Mouse (Mus musculus): ENCODE measurements around the gene Chtf18. TPM values are rescaled to one million over a fixed set of nuclear protein-coding genes. Genes with fewer than 3 reads are reported as not detected.
A peak's percentile ranks its signal among the peaks of the same experiment; 100 is the strongest.

Chtf18 gene
- polyA plus RNA-seq, 1 experiment, result 39.4 TPM

DNA sequence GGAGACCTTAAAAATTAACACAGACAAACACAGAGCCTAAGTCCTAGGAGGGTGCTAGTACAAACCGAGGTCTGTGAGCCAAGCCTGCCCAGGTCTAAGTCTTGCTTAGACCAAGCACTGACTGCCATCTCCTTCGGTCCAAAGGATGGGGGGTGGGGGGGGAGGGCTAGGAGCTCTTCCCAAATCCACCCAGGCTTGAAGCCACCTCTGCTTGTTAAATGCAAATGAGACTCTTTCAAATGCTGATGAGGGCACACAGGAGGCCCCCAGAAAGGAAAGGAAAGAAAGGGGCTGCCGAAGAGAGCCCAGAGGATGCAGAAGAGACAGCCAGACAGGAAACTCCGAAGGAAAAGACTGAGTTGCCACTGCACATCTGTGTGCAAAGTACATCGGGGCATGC, 47.4 kb downstream of the Chtf18 start:
- no peaks in the 10 kb centered on the region for H3K27me3 ChIP-seq (ENCODE audit: control insufficient read depth, insufficient read depth, low read length, poor library complexity, severe bottlenecking)
- H3K27ac ChIP-seq (ENCODE audit: insufficient read depth, low read length), result no peak overlapping the region
- H3K36me3 ChIP-seq (ENCODE audit: control insufficient read depth, insufficient read depth, low read length, poor library complexity, severe bottlenecking), result no peaks in the 10 kb centered on the region
- no peak for TF ChIP-seq POLR2A (IDR thresholded peaks at IDR 0.05; ENCODE audit: insufficient read depth, low read length)
- peak; percentile 69; the same call in 1 of the 2 replicates for TF ChIP-seq EP300 (IDR thresholded peaks at IDR 0.05; ENCODE audit: insufficient read depth, low read depth, low read length)
- H3K4me3 ChIP-seq (ENCODE audit: low read depth, low read length), result no peak overlapping the region
- H3K9ac ChIP-seq (ENCODE audit: low read depth, poor library complexity, severe bottlenecking), result no peak overlapping the region
- H3K9me3 ChIP-seq (replicated peaks; ENCODE audit: control insufficient read depth, insufficient read depth, low read length, poor library complexity, severe bottlenecking), result no peaks in the 10 kb centered on the region
- H3K4me1 ChIP-seq (ENCODE audit: control insufficient read depth, insufficient read depth, low read length), result no peaks in the 10 kb centered on the region

DNA sequence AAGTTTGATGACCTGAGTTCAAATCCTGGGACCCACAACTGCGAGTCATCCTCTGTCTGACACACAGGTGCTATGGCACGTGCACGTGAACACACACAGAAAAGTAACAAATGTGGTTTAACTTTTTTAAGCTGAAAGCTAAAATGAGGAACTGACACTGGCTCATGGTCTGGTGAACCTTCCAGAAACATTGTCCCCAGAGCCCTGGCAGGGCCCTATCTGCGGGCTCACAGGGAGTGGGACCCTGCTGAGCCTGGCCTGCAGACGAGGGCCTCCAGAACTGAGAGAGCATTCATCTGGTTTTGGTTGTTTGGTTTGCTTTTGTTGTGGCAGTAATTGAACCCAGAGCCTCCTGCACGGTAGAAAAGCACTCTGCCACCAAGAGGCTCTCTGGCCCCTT, 49.2 kb downstream of the Chtf18 start:
- Histone ChIP-seq H3K27ac (ENCODE audit: insufficient read depth, low read length) (no peak overlapping the region), H3K4me1 (ENCODE audit: control insufficient read depth, insufficient read depth, low read length) (no peaks in the 10 kb centered on the region), H3K36me3 (ENCODE audit: control insufficient read depth, insufficient read depth, low read length, poor library complexity, severe bottlenecking) (no peaks in the 10 kb centered on the region), H3K9me3 (replicated peaks; ENCODE audit: control insufficient read depth, insufficient read depth, low read length, poor library complexity, severe bottlenecking) (no peaks in the 10 kb centered on the region), H3K9ac (ENCODE audit: low read depth, poor library complexity, severe bottlenecking) (no peak overlapping the region), H3K27me3 (ENCODE audit: control insufficient read depth, insufficient read depth, low read length, poor library complexity, severe bottlenecking) (no peaks in the 10 kb centered on the region), H3K4me3 (ENCODE audit: low read depth, low read length) (no peak overlapping the region)
- TF ChIP-seq EP300 (IDR thresholded peaks at IDR 0.05; ENCODE audit: insufficient read depth, low read depth, low read length) (no peak), CTCF (IDR thresholded peaks at IDR 0.05; ENCODE audit: low read depth, low read length) (no peak), POLR2A (IDR thresholded peaks at IDR 0.05; ENCODE audit: insufficient read depth, low read length) (no peak)

DNA sequence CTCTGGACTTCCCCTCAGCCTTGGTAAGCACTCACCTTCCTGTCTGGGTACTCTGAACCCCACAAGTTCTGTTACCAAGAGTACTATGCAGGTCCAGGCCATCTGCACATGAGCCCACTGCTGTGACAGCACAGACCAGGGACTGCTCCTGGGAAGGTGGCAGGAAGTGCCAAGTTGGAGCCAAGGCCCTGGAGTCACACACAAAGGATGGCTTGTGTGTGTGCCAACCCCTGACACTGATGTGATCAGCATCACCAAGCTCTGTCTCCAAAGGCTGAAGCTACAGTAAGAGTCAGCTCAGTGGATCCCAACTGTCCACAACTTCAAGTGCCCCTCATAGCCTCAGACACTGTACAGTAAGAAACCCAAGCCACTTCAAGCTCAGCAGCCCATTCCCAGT, 54.2 kb downstream of the Chtf18 start:
- Histone ChIP-seq H3K9me3 (replicated peaks; ENCODE audit: control insufficient read depth, insufficient read depth, low read length, poor library complexity, severe bottlenecking) (no peaks in the 10 kb centered on the region), H3K36me3 (ENCODE audit: control insufficient read depth, insufficient read depth, low read length, poor library complexity, severe bottlenecking) (no peaks in the 10 kb centered on the region), H3K4me3 (ENCODE audit: low read depth, low read length) (no peak overlapping the region), H3K27ac (ENCODE audit: insufficient read depth, low read length) (no peak overlapping the region), H3K9ac (ENCODE audit: low read depth, poor library complexity, severe bottlenecking) (no peak overlapping the region), H3K27me3 (ENCODE audit: control insufficient read depth, insufficient read depth, low read length, poor library complexity, severe bottlenecking) (no peaks in the 10 kb centered on the region), H3K4me1 (ENCODE audit: control insufficient read depth, insufficient read depth, low read length) (no peaks in the 10 kb centered on the region)
- TF ChIP-seq EP300 (IDR thresholded peaks at IDR 0.05; ENCODE audit: insufficient read depth, low read depth, low read length) (no peak), POLR2A (IDR thresholded peaks at IDR 0.05; ENCODE audit: insufficient read depth, low read length) (no peak), CTCF (IDR thresholded peaks at IDR 0.05; ENCODE audit: low read depth, low read length) (no peak)

Other genes starting within 250 kb of the Chtf18 start
- gene Sstr5, start 230.1 kb downstream of the Chtf18 start, polyA plus RNA-seq (2011; ENCODE audit: insufficient read depth, insufficient read length, low read depth, missing spikeins), result not detected in 2 replicates
- gene Sox8, start 156.7 kb downstream of the Chtf18 start, polyA plus RNA-seq (2011; ENCODE audit: insufficient read depth, insufficient read length, low read depth, missing spikeins), result 0.32 and 0.48 TPM in 2 replicates
- 15.2 and 16.1 TPM in 2 replicates for gene Lmf1, start 148.3 kb downstream of the Chtf18 start, polyA plus RNA-seq (2011; ENCODE audit: insufficient read depth, insufficient read length, low read depth, missing spikeins)
- 12.4 and 17.3 TPM in 2 replicates for gene Gng13, start 10.2 kb downstream of the Chtf18 start, polyA plus RNA-seq (2011; ENCODE audit: insufficient read depth, insufficient read length, low read depth, missing spikeins)
- gene Rpusd1, start 251 bp upstream of the Chtf18 start, polyA plus RNA-seq (2011; ENCODE audit: insufficient read depth, insufficient read length, low read depth, missing spikeins), result 17.0 and 18.4 TPM in 2 replicates
- 0.30 TPM in 1 of 2 replicates, not detected in the other for gene Mslnl, start 8.6 kb upstream of the Chtf18 start, polyA plus RNA-seq (2011; ENCODE audit: insufficient read depth, insufficient read length, low read depth, missing spikeins)
- gene Msln, start 27.0 kb upstream of the Chtf18 start, polyA plus RNA-seq (2011; ENCODE audit: insufficient read depth, insufficient read length, low read depth, missing spikeins), result 9.6 and 15.1 TPM in 2 replicates
- 18.8 and 21.3 TPM in 2 replicates for gene Narfl, start 46.4 kb upstream of the Chtf18 start, polyA plus RNA-seq (2011; ENCODE audit: insufficient read depth, insufficient read length, low read depth, missing spikeins)
- 25.7 and 32.1 TPM in 2 replicates for gene Haghl, start 58.3 kb upstream of the Chtf18 start, polyA plus RNA-seq (2011; ENCODE audit: insufficient read depth, insufficient read length, low read depth, missing spikeins)
- gene Ccdc78, start 59.2 kb upstream of the Chtf18 start, polyA plus RNA-seq (2011; ENCODE audit: insufficient read depth, insufficient read length, low read depth, missing spikeins), result not detected in 2 replicates
- 26.0 and 30.6 TPM in 2 replicates for gene Fam173a, start 65.5 kb upstream of the Chtf18 start, polyA plus RNA-seq (2011; ENCODE audit: insufficient read depth, insufficient read length, low read depth, missing spikeins)
- gene AC134908.4, start 68.2 kb upstream of the Chtf18 start, polyA plus RNA-seq (2011; ENCODE audit: insufficient read depth, insufficient read length, low read depth, missing spikeins), result 1.6 and 2.6 TPM in 2 replicates
- gene Metrn, start 69.7 kb upstream of the Chtf18 start, polyA plus RNA-seq (2011; ENCODE audit: insufficient read depth, insufficient read length, low read depth, missing spikeins), result 29.6 and 35.1 TPM in 2 replicates
- gene Fbxl16, start 81.7 kb upstream of the Chtf18 start, polyA plus RNA-seq (2011; ENCODE audit: insufficient read depth, insufficient read length, low read depth, missing spikeins), result 4.7 and 7.0 TPM in 2 replicates
- 19.8 and 20.7 TPM in 2 replicates for gene Wdr24, start 96.2 kb upstream of the Chtf18 start, polyA plus RNA-seq (2011; ENCODE audit: insufficient read depth, insufficient read length, low read depth, missing spikeins)
- gene Jmjd8, start 101.4 kb upstream of the Chtf18 start, polyA plus RNA-seq (2011; ENCODE audit: insufficient read depth, insufficient read length, low read depth, missing spikeins), result 13.2 and 16.7 TPM in 2 replicates
- 97.8 and 103 TPM in 2 replicates for gene Stub1, start 106.0 kb upstream of the Chtf18 start, polyA plus RNA-seq (2011; ENCODE audit: insufficient read depth, insufficient read length, low read depth, missing spikeins)
- gene Rhbdl1, start 109.9 kb upstream of the Chtf18 start, polyA plus RNA-seq (2011; ENCODE audit: insufficient read depth, insufficient read length, low read depth, missing spikeins), result not detected in 2 replicates
- 1.4 and 2.3 TPM in 2 replicates for gene Gm20683, start 114.3 kb upstream of the Chtf18 start, polyA plus RNA-seq (2011; ENCODE audit: insufficient read depth, insufficient read length, low read depth, missing spikeins)
- 23.6 and 29.8 TPM in 2 replicates for gene Rhot2, start 117.4 kb upstream of the Chtf18 start, polyA plus RNA-seq (2011; ENCODE audit: insufficient read depth, insufficient read length, low read depth, missing spikeins)
- gene Wdr90, start 134.1 kb upstream of the Chtf18 start, polyA plus RNA-seq (2011; ENCODE audit: insufficient read depth, insufficient read length, low read depth, missing spikeins), result 10.5 and 11.6 TPM in 2 replicates
- gene Mcrip2, start 141.3 kb upstream of the Chtf18 start, polyA plus RNA-seq (2011; ENCODE audit: insufficient read depth, insufficient read length, low read depth, missing spikeins), result 6.1 and 8.3 TPM in 2 replicates
- 27.9 and 32.6 TPM in 2 replicates for gene Mettl26, start 147.7 kb upstream of the Chtf18 start, polyA plus RNA-seq (2011; ENCODE audit: insufficient read depth, insufficient read length, low read depth, missing spikeins)
- gene Wfikkn1, start 153.4 kb upstream of the Chtf18 start, polyA plus RNA-seq (2011; ENCODE audit: insufficient read depth, insufficient read length, low read depth, missing spikeins), result 0.37 and 0.69 TPM in 2 replicates
- gene Rab40c, start 192.3 kb upstream of the Chtf18 start, polyA plus RNA-seq (2011; ENCODE audit: insufficient read depth, insufficient read length, low read depth, missing spikeins), result 21.3 and 22.7 TPM in 2 replicates
- 61.8 and 62.8 TPM in 2 replicates for gene Pigq, start 217.5 kb upstream of the Chtf18 start, polyA plus RNA-seq (2011; ENCODE audit: insufficient read depth, insufficient read length, low read depth, missing spikeins)
- gene Nhlrc4, start 217.5 kb upstream of the Chtf18 start, polyA plus RNA-seq (2011; ENCODE audit: insufficient read depth, insufficient read length, low read depth, missing spikeins), result 1.2 TPM in 1 of 2 replicates, not detected in the other
- gene A930017K11Rik, start 225.1 kb upstream of the Chtf18 start, polyA plus RNA-seq (2011; ENCODE audit: insufficient read depth, insufficient read length, low read depth, missing spikeins), result not detected in 2 replicates

Data from ES-Bruce4 (cell line).